In the genomic region with DNA sequence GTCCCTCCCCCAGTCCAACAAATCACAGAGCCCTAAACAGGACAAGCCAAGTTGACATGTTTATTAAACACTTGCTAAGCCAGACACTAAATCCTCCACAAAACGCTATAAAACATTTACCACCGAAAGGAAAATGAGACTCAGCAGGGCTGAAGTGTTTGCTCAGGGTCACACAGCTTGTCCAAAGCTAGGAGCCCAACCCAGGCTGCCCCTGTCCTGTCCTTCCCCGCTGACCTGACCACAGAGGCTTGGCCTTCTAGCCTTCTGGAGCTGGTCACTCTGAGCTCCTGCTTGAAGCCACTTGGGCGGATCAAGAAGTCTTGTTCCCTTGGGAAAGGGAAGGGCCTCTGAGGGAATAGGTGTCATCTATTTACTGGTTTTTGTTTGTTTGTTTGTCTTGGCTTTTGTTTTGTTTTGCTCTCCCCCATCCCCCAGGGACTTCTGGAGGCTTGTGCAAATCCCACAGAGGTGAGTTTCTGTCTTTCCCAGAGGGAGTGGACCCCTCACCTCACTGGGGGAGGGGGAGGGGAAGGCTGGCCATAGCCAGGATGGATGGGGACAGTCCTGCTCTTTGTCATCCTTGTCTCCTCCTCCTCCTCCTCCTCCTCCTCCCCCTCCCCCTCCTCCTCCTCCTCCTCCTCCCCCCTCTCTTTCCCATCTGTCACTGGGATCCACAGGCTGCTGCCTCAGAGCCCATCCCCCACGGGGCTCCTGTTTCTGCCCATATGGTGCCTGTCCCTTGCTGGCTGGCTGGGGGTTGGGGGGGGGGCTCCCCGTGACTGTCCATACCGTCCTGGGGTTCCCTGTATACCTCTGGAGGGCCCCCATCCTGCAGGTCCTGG, we compare ENCODE assay signal across 9 mouse cellular contexts. TPM values are rescaled to one million over a fixed set of nuclear protein-coding genes. Genes with fewer than 3 reads are reported as not detected.
DNase-seq lines count a peak whose midpoint lies in the region; ATAC-seq and TF ChIP-seq lines count a peak whose summit lies in the region.
"Had no signal": no experiment of that assay in that cellular context is flagged by ENCODE, and none has a peak within 500 bp of the region (broad histone marks: within the 10 kb centered on the region; RNA-seq: fewer than 3 reads in every experiment).

No protein-coding gene starts in this region.

- DNase-seq in heart, adult 11 months, result peak; percentile 93
- DNase-seq in heart, adult 18-20 months, result no peak
- peak; percentile 35 for DNase-seq in forebrain, embryonic 10.5 days (ENCODE audit: extremely low spot score, low spot score)
- DNase-seq in kidney, postnatal 14 days, result peak; percentile 56
- no peak for DNase-seq in left cerebral cortex, adult 9 months (ENCODE audit: low spot score in 2 of 2)
- no peak for DNase-seq in frontal cortex, postnatal 25 days (ENCODE audit: low spot score in 2 of 2)

- TF ChIP-seq EP300 in ES-Bruce4 (IDR thresholded peaks at IDR 0.05; ENCODE audit: insufficient read depth, low read depth, low read length), result peak; percentile 48; the same call in 1 of the 2 replicates

- TF ChIP-seq POLR2A in ES-Bruce4 (IDR thresholded peaks at IDR 0.05; ENCODE audit: insufficient read depth, low read length), result no peak

- no peaks in the 10 kb centered on the region for H3K27me3 ChIP-seq in ES-Bruce4 (ENCODE audit: control insufficient read depth, insufficient read depth, low read length, poor library complexity, severe bottlenecking)
- peaks cover 65% of the 10 kb centered on the region for H3K27me3 ChIP-seq in forebrain, embryonic 10.5 days (ENCODE audit: poor library complexity, severe bottlenecking)

- no peak for ATAC-seq in inflammation-experienced regulatory T-cells, adult 6 months

- no peak overlapping the region for H3K27ac ChIP-seq in ES-Bruce4 (ENCODE audit: insufficient read depth, low read length)
- H3K27ac ChIP-seq in forebrain, embryonic 10.5 days, result peak overlapping the region; percentile 84

- H3K4me3 ChIP-seq in ES-Bruce4 (ENCODE audit: low read depth, low read length), result no peak overlapping the region
- H3K4me3 ChIP-seq in forebrain, embryonic 10.5 days, result peak overlapping the region; percentile 31

- peaks cover 17% of the 10 kb centered on the region for H3K4me1 ChIP-seq in ES-Bruce4 (ENCODE audit: control insufficient read depth, insufficient read depth, low read length)
- H3K4me1 ChIP-seq in forebrain, embryonic 10.5 days, result peaks cover 54% of the 10 kb centered on the region

- WGBS in forebrain, embryonic 10.5 days, result 27% methylated on average over 7 of the region's 7 CpGs

- no peak overlapping the region for H3K9ac ChIP-seq in ES-Bruce4 (ENCODE audit: low read depth, poor library complexity, severe bottlenecking)

- no peaks in the 10 kb centered on the region for H3K36me3 ChIP-seq in ES-Bruce4 (ENCODE audit: control insufficient read depth, insufficient read depth, low read length, poor library complexity, severe bottlenecking)
- no peaks in the 10 kb centered on the region for H3K36me3 ChIP-seq in forebrain, embryonic 10.5 days (replicated peaks)

- no peaks in the 10 kb centered on the region for H3K9me3 ChIP-seq in ES-Bruce4 (replicated peaks; ENCODE audit: control insufficient read depth, insufficient read depth, low read length, poor library complexity, severe bottlenecking)
- no peaks in the 10 kb centered on the region for H3K9me3 ChIP-seq in forebrain, embryonic 10.5 days

- no peak for TF ChIP-seq CTCF in ES-Bruce4 (IDR thresholded peaks at IDR 0.05; ENCODE audit: low read depth, low read length)

RNA-seq across cellular contexts. Expression of gene Ppp1r14a, which starts 2.7 kb away (rescaled TPM):
- total RNA-seq in heart, adult 18-20 months (2021), result 1 to 10 TPM; 5.8 to 7.5 TPM
- polyA plus RNA-seq in ES-Bruce4 (2011; ENCODE audit: insufficient read depth, insufficient read length, low read depth, missing spikeins), result 22.1 and 29.1 TPM in 2 replicates
- polyA plus RNA-seq in forebrain, embryonic 10.5 days (2016; fragmentation: Nextera tagmentation; extraction: Ambion mirVana), result 7.4 and 8.7 TPM in 2 replicates
- polyA plus RNA-seq in inflammation-experienced regulatory T-cells, adult 6 months (2017; shearing (Covaris generic)), result not detected
- total RNA-seq: common myeloid progenitor, adult 5-6 weeks had no signal

RNA-seq across cellular contexts. Expression of gene Spint2, which starts 10.1 kb away (rescaled TPM):
- 10 to 100 TPM; 45.7 to 53.8 TPM for total RNA-seq in heart, adult 18-20 months (2021)
- polyA plus RNA-seq in ES-Bruce4 (2011; ENCODE audit: insufficient read depth, insufficient read length, low read depth, missing spikeins), result 264 and 288 TPM in 2 replicates
- 44.2 and 50.8 TPM in 2 replicates for polyA plus RNA-seq in forebrain, embryonic 10.5 days (2016; fragmentation: Nextera tagmentation; extraction: Ambion mirVana)
- 10 to 100 TPM; 58.9 to 90.9 (median 63.6) TPM for polyA plus RNA-seq in inflammation-experienced regulatory T-cells, adult 6 months (2017; shearing (Covaris generic))

RNA-seq across cellular contexts. Expression of gene Dpf1, which starts 11.9 kb away (rescaled TPM):
- total RNA-seq in heart, adult 18-20 months (2021), result 1 to 10 TPM in 1 of 2 experiments, under 1 TPM in 1; 0.47 to 1.1 TPM
- 5.9 and 6.1 TPM in 2 replicates for polyA plus RNA-seq in ES-Bruce4 (2011; ENCODE audit: insufficient read depth, insufficient read length, low read depth, missing spikeins)
- 39.1 and 42.7 TPM in 2 replicates for polyA plus RNA-seq in forebrain, embryonic 10.5 days (2016; fragmentation: Nextera tagmentation; extraction: Ambion mirVana)
- 1 to 10 TPM in 1 of 3 experiments, under 1 TPM in 1, not detected in 1; 0.13 to 1.2 TPM for polyA plus RNA-seq in inflammation-experienced regulatory T-cells, adult 6 months (2017; shearing (Covaris generic))

RNA-seq across cellular contexts. Expression of gene 2200002D01Rik, which starts 43.6 kb away (rescaled TPM):
- 1 to 10 TPM in 1 of 2 experiments, under 1 TPM in 1; 0.77 to 1.6 TPM for total RNA-seq in heart, adult 18-20 months (2021)
- polyA plus RNA-seq in ES-Bruce4 (2011; ENCODE audit: insufficient read depth, insufficient read length, low read depth, missing spikeins), result 33.6 and 34.1 TPM in 2 replicates
- polyA plus RNA-seq in forebrain, embryonic 10.5 days (2016; fragmentation: Nextera tagmentation; extraction: Ambion mirVana), result 2.9 and 4.1 TPM in 2 replicates
- 1 to 10 TPM in 2 of 3 experiments, under 1 TPM in 1; 0.91 to 1.9 (median 1.7) TPM for polyA plus RNA-seq in inflammation-experienced regulatory T-cells, adult 6 months (2017; shearing (Covaris generic))

RNA-seq across cellular contexts. Expression of gene Yif1b, which starts 53.7 kb away (rescaled TPM):
- 10 to 100 TPM; 66.3 to 69.2 TPM for total RNA-seq in heart, adult 18-20 months (2021)
- 50.9 and 55.2 TPM in 2 replicates for polyA plus RNA-seq in ES-Bruce4 (2011; ENCODE audit: insufficient read depth, insufficient read length, low read depth, missing spikeins)
- 103 and 108 TPM in 2 replicates for polyA plus RNA-seq in forebrain, embryonic 10.5 days (2016; fragmentation: Nextera tagmentation; extraction: Ambion mirVana)
- polyA plus RNA-seq in inflammation-experienced regulatory T-cells, adult 6 months (2017; shearing (Covaris generic)), result 10 to 100 TPM; 56.3 to 68.5 (median 57.1) TPM

Comparison
In these comparisons a context has a peak if more than half of its experiments do, and no peak if none do; other contexts are left out.
1. DNase-seq: peak in heart, adult 11 months (single experiment), forebrain, embryonic 10.5 days (single experiment) and kidney, postnatal 14 days (single experiment); none in heart, adult 18-20 months (0 of 2), left cerebral cortex, adult 9 months (0 of 2) and frontal cortex, postnatal 25 days (0 of 2).